Comparison of ENCODE assay signal across 12 mouse cellular contexts in genomic region chr11:98492959-98493358, GRCm38 (mm10). TPM values are rescaled to one million over a fixed set of nuclear protein-coding genes. Genes with fewer than 3 reads are reported as not detected.
DNase-seq lines count a peak whose midpoint lies in the region; ATAC-seq and TF ChIP-seq lines count a peak whose summit lies in the region.
"Had no signal": no experiment of that assay in that cellular context is flagged by ENCODE, and none has a peak within 500 bp of the region (broad histone marks: within the 10 kb centered on the region; RNA-seq: fewer than 3 reads in every experiment).

No protein-coding gene starts in this region.

- peak overlapping the region; percentile 63 for H3K27ac ChIP-seq in bone marrow, adult 2 months (ENCODE audit: control insufficient read depth, insufficient read depth, low read depth, low read length, poor library complexity)
- H3K27ac ChIP-seq in limb, embryonic 14.5 days (replicated peaks; ENCODE audit: low read depth, low read length) = 0 out of 2 replicates have a peak overlapping the region, but pooled peaks have one; percentile 8
- no peak overlapping the region for H3K27ac ChIP-seq in intestine, postnatal 0 days (ENCODE audit: low read depth, low read length)
- H3K27ac ChIP-seq: hindbrain, embryonic 13.5 days; liver, embryonic 13.5 days had no signal

- peaks cover 49% of the 10 kb centered on the region for H3K27me3 ChIP-seq in megakaryocyte, embryonic 14.5 days (replicated peaks)
- no peaks in the 10 kb centered on the region for H3K27me3 ChIP-seq in limb, embryonic 14.5 days (ENCODE audit: control insufficient read depth, insufficient read depth, low read length)
- H3K27me3 ChIP-seq in intestine, postnatal 0 days (replicated peaks; ENCODE audit: control insufficient read depth, insufficient read depth, low read length) = no peaks in the 10 kb centered on the region
- H3K27me3 ChIP-seq: liver, embryonic 13.5 days had no signal

- peaks cover 6% of the 10 kb centered on the region; the same call in 1 of the 2 replicates for H3K4me1 ChIP-seq in megakaryocyte, embryonic 14.5 days
- H3K4me1 ChIP-seq in bone marrow, adult 2 months (ENCODE audit: control insufficient read depth, insufficient read depth, low read length) = peaks cover 3% of the 10 kb centered on the region; the same call in 1 of the 2 replicates
- peaks cover 12% of the 10 kb centered on the region; the same call in 1 of the 2 replicates for H3K4me1 ChIP-seq in limb, embryonic 14.5 days (ENCODE audit: control insufficient read depth, insufficient read depth, low read length)
- H3K4me1 ChIP-seq in intestine, postnatal 0 days (replicated peaks; ENCODE audit: control insufficient read depth, insufficient read depth, low read length) = no peaks in the 10 kb centered on the region
- H3K4me1 ChIP-seq: liver, embryonic 13.5 days had no signal

- H3K36me3 ChIP-seq in megakaryocyte, embryonic 14.5 days (replicated peaks; ENCODE audit: low read length) = no peaks in the 10 kb centered on the region
- H3K36me3 ChIP-seq in limb, embryonic 14.5 days (ENCODE audit: control insufficient read depth, insufficient read depth, low read length) = no peaks in the 10 kb centered on the region
- H3K36me3 ChIP-seq in intestine, postnatal 0 days (ENCODE audit: control insufficient read depth, insufficient read depth) = no peaks in the 10 kb centered on the region
- H3K36me3 ChIP-seq: hindbrain, embryonic 13.5 days; liver, embryonic 13.5 days had no signal

- 11% methylated on average over 7 of the region's 7 CpGs for WGBS in bone marrow, adult 2 months
- WGBS in limb, embryonic 14.5 days = 21% methylated on average over 7 of the region's 7 CpGs
- whole genome bisulfite sequencing in intestine, postnatal 0 days = 28% methylated on average over 7 of the region's 7 CpGs

- no peak overlapping the region for H3K4me2 ChIP-seq in limb, embryonic 14.5 days (replicated peaks; ENCODE audit: low read depth, low read length, severe bottlenecking)
- no peak overlapping the region for H3K4me2 ChIP-seq in intestine, postnatal 0 days (replicated peaks; ENCODE audit: low read depth)
- H3K4me2 ChIP-seq: hindbrain, embryonic 13.5 days; liver, embryonic 13.5 days had no signal

- H3K9me3 ChIP-seq in megakaryocyte, embryonic 14.5 days = no peaks in the 10 kb centered on the region
- no peaks in the 10 kb centered on the region for H3K9me3 ChIP-seq in limb, embryonic 14.5 days (ENCODE audit: control insufficient read depth, low read length)
- no peaks in the 10 kb centered on the region for H3K9me3 ChIP-seq in intestine, postnatal 0 days (ENCODE audit: control insufficient read depth)
- H3K9me3 ChIP-seq: hindbrain, embryonic 13.5 days; liver, embryonic 13.5 days had no signal

- DNase-seq in limb, embryonic 14.5 days (ENCODE audit: low spot score) = no peak
- DNase-seq in thymus, postnatal 25 days = peak; percentile 57
- no peak for DNase-seq in gastrocnemius, adult 8-10 months (ENCODE audit: low spot score in 2 of 2)
- DNase-seq: liver, embryonic 13.5 days had no signal

- 0 out of 2 replicates have a peak overlapping the region, but pooled peaks have one; percentile 25 for H3K9ac ChIP-seq in limb, embryonic 14.5 days (ENCODE audit: low read depth, low read length, severe bottlenecking)
- H3K9ac ChIP-seq in intestine, postnatal 0 days (ENCODE audit: low read depth, low read length) = no peak overlapping the region
- H3K9ac ChIP-seq: hindbrain, embryonic 13.5 days; liver, embryonic 13.5 days had no signal

- no peak for TF ChIP-seq POLR2A in bone marrow, adult 2 months (IDR thresholded peaks at IDR 0.05; ENCODE audit: borderline replicate concordance, control insufficient read depth, low read depth, low read length)
- no peak for TF ChIP-seq POLR2A in limb, embryonic 14.5 days (IDR thresholded peaks at IDR 0.05; ENCODE audit: borderline replicate concordance, extremely low read depth, insufficient read depth, insufficient read length)

- TF ChIP-seq CTCF in bone marrow, adult 2 months (IDR thresholded peaks at IDR 0.05; ENCODE audit: control insufficient read depth, insufficient read depth, low read length) = no peak
- no peak for TF ChIP-seq CTCF in intestine, postnatal 0 days (IDR thresholded peaks at IDR 0.05; ENCODE audit: low read depth)

- H3K4me3 ChIP-seq in megakaryocyte, embryonic 14.5 days (replicated peaks) = peak overlapping the region; percentile 70
- no peak overlapping the region for H3K4me3 ChIP-seq in bone marrow, adult 2 months (replicated peaks; ENCODE audit: control insufficient read depth, low read depth, low read length)
- no peak overlapping the region for H3K4me3 ChIP-seq in limb, embryonic 14.5 days (replicated peaks; ENCODE audit: low read length)
- no peak overlapping the region for H3K4me3 ChIP-seq in intestine, postnatal 0 days (ENCODE audit: low read depth, low read length)
- H3K4me3 ChIP-seq: hindbrain, embryonic 13.5 days; liver, embryonic 13.5 days had no signal

- no peak for ATAC-seq in megakaryocyte, adult 5-6 weeks (ENCODE audit: poor library complexity, severe bottlenecking)
- no peak for ATAC-seq in limb, embryonic 14.5 days (ENCODE audit: low FRiP score, low read depth)
- no peak for ATAC-seq in intestine, postnatal 0 days
- ATAC-seq: forebrain, embryonic 16.5 days had no signal

RNA-seq across cellular contexts. Expression of gene Grb7, which starts 46.8 kb away (rescaled TPM):
- not detected in 2 replicates for polyA plus RNA-seq in megakaryocyte, embryonic 14.5 days (2012; ENCODE audit: insufficient read depth, low replicate concordance)
- not detected in 2 replicates for total RNA-seq in megakaryocyte, adult 5-6 weeks (2015)
- not detected in 2 replicates for total RNA-seq in megakaryocyte, adult 5-6 weeks (2017)
- 0.85 TPM in 1 of 2 replicates, not detected in the other for polyA plus RNA-seq in bone marrow, adult 2 months (2011; ENCODE audit: insufficient read depth, insufficient read length, low replicate concordance, missing spikeins)
- 9.1 and 9.2 TPM in 2 replicates for polyA plus RNA-seq in limb, embryonic 14.5 days (2012; rRNA removed)
- polyA plus RNA-seq in limb, embryonic 14.5 days (2014; fragmentation: Nextera tagmentation; extraction: Ambion mirVana) = 8.1 and 9.6 TPM in 2 replicates
- total RNA-seq in gastrocnemius, adult 8-10 months (2022) = under 1 TPM in 2 of 4 experiments, not detected in 2; 0.11 to 0.29 TPM
- 50.2 and 50.7 TPM in 2 replicates for polyA plus RNA-seq in intestine, postnatal 0 days (2015; fragmentation: Nextera tagmentation; extraction: Ambion mirVana)
- total RNA-seq: MEL had no signal

RNA-seq across cellular contexts. Expression of gene Ikzf3, which starts 52.9 kb away (rescaled TPM):
- 0.47 TPM in 1 of 2 replicates, not detected in the other for polyA plus RNA-seq in megakaryocyte, embryonic 14.5 days (2012; ENCODE audit: insufficient read depth, low replicate concordance)
- 6.0 and 9.9 TPM in 2 replicates for total RNA-seq in megakaryocyte, adult 5-6 weeks (2015)
- 6.6 and 11.0 TPM in 2 replicates for total RNA-seq in megakaryocyte, adult 5-6 weeks (2017)
- polyA plus RNA-seq in bone marrow, adult 2 months (2011; ENCODE audit: insufficient read depth, insufficient read length, low replicate concordance, missing spikeins) = 13.3 and 41.7 TPM in 2 replicates
- polyA plus RNA-seq in limb, embryonic 14.5 days (2012; rRNA removed) = 0.45 and 0.46 TPM in 2 replicates
- polyA plus RNA-seq in limb, embryonic 14.5 days (2014; fragmentation: Nextera tagmentation; extraction: Ambion mirVana) = 0.23 and 0.61 TPM in 2 replicates
- not detected for total RNA-seq in gastrocnemius, adult 8-10 months (2022)
- polyA plus RNA-seq in intestine, postnatal 0 days (2015; fragmentation: Nextera tagmentation; extraction: Ambion mirVana) = 0.20 and 0.24 TPM in 2 replicates
- polyA plus RNA-seq: forebrain, embryonic 16.5 days had no signal

RNA-seq across cellular contexts. Expression of gene Mien1, which starts 54.2 kb away (rescaled TPM):
- 9.6 and 89.1 TPM in 2 replicates for polyA plus RNA-seq in megakaryocyte, embryonic 14.5 days (2012; ENCODE audit: insufficient read depth, low replicate concordance)
- 56.6 and 65.4 TPM in 2 replicates for total RNA-seq in megakaryocyte, adult 5-6 weeks (2015)
- 31.5 and 38.0 TPM in 2 replicates for total RNA-seq in megakaryocyte, adult 5-6 weeks (2017)
- polyA plus RNA-seq in bone marrow, adult 2 months (2011; ENCODE audit: insufficient read depth, insufficient read length, low replicate concordance, missing spikeins) = 25.3 and 33.9 TPM in 2 replicates
- 44.8 and 48.5 TPM in 2 replicates for polyA plus RNA-seq in limb, embryonic 14.5 days (2012; rRNA removed)
- 84.8 and 86.8 TPM in 2 replicates for polyA plus RNA-seq in limb, embryonic 14.5 days (2014; fragmentation: Nextera tagmentation; extraction: Ambion mirVana)
- total RNA-seq in gastrocnemius, adult 8-10 months (2022) = 10 to 100 TPM; 34.5 to 41.7 (median 37.7) TPM
- polyA plus RNA-seq in intestine, postnatal 0 days (2015; fragmentation: Nextera tagmentation; extraction: Ambion mirVana) = 264 and 265 TPM in 2 replicates

RNA-seq across cellular contexts. Expression of gene Zpbp2, which starts 57.9 kb away (rescaled TPM):
- 0.08 TPM in 1 of 2 replicates, not detected in the other for polyA plus RNA-seq in megakaryocyte, embryonic 14.5 days (2012; ENCODE audit: insufficient read depth, low replicate concordance)
- total RNA-seq in megakaryocyte, adult 5-6 weeks (2015) = 0.34 and 5.4 TPM in 2 replicates
- 0.81 TPM in 1 of 2 replicates, not detected in the other for total RNA-seq in megakaryocyte, adult 5-6 weeks (2017)
- 2.2 and 6.5 TPM in 2 replicates for polyA plus RNA-seq in bone marrow, adult 2 months (2011; ENCODE audit: insufficient read depth, insufficient read length, low replicate concordance, missing spikeins)
- polyA plus RNA-seq in limb, embryonic 14.5 days (2012; rRNA removed) = 0.43 TPM in 1 of 2 replicates, not detected in the other
- 0.21 TPM in 1 of 2 replicates, not detected in the other for polyA plus RNA-seq in limb, embryonic 14.5 days (2014; fragmentation: Nextera tagmentation; extraction: Ambion mirVana)
- not detected for total RNA-seq in gastrocnemius, adult 8-10 months (2022)
- 3.2 and 4.0 TPM in 2 replicates for polyA plus RNA-seq in intestine, postnatal 0 days (2015; fragmentation: Nextera tagmentation; extraction: Ambion mirVana)
- total RNA-seq: heart, adult 18-20 months had no signal
- polyA plus RNA-seq: forebrain, embryonic 16.5 days; hindbrain, embryonic 13.5 days had no signal
